Mouse (Mus musculus) naive thymus-derived CD4-positive, alpha-beta T cell, adult 2 months (primary cell): Measurements from ENCODE around the gene Ddx3x.
A peak's percentile ranks its signal among the peaks of the same experiment; 100 is the strongest.
"Not testable (repeated sequence)": the region's sequence is repeated elsewhere in the genome, so short reads cannot be mapped to it uniquely, and the experiment has no call there.

Experiments used
- DNase-seq: peaks from one replicate; pipeline ENCODE4 v3.0.0-alpha.2; 2011; ENCODE audit warnings: low read depth

The Ddx3x gene

DNA sequence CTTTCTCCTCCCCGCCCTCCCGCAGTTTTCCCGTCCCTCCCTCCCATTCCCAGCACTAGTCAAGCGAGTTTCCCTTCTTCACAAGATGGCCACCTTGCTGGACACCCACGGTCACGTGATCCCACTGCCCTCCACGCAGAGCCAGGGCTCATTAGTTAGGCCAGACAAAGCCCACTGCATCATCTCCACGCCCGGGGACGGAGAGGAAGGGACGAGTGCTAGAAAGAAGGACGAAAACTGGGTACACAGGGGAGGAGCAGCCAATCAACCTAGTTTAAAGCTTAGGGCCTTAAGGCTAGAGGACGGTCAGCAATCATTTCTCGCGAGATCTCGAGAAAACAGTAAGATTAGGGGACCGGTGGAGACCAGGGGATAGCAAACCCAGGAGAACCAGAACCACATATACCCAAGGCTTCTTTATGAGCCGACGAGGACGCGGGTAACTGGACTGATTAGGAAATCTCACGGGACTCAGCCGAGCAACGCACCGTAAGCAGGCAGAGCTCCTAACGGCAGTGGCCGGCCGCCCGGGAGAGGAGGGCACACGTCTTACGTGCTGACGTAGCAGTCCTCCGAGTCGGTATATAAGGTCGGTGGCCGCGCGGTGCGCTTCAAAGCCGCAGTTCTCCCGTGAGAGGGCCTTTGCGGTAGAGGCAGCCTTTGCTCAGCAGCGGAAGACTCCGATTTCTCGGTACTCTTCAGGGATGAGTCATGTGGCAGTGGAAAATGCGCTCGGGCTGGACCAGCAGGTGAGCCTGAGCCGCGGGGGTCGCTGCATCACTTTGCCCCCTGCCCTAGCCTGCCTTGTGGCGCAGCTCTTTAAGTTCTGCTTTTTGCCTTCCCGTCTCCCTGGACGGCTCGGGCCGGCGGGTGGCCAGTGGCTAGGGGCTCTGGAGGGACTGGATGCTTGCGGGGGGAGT, at the start of gene Ddx3x:
Ddx3x (plus strand) TSS at position 562 of the 920 bp plus-strand sequence.
- DNase-seq, result peak; percentile 90

- DNase-seq, result no peak
Measured at GRCm38 (mm10) chrX:13231243-13231642, 49.5 kb upstream of the Ddx3x start.

GRCm38 (mm10) chrX:13232834-13233233, 47.9 kb upstream of the Ddx3x start:
- not testable (repeated sequence) for DNase-seq

DNA sequence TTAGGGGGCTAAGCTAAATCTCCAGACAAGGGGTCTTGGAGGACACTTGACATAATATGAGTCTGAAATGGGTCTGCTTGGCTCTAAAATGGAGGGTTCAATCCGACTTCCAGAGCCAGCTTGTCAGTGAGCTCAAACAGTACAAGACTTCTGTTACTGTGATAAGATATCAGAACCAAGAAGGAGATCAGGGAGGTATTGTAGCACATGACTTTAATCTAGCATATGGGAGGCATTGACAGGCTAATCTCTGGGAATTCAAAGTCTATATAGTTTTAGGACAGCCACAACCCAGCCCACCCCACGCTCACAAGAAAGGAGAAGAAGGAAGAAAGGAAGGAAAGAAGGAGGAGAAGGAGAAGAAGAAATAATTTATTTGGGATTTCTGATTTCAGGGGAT, 47.1 kb upstream of the Ddx3x start:
- DNase-seq, result no peak

DNA sequence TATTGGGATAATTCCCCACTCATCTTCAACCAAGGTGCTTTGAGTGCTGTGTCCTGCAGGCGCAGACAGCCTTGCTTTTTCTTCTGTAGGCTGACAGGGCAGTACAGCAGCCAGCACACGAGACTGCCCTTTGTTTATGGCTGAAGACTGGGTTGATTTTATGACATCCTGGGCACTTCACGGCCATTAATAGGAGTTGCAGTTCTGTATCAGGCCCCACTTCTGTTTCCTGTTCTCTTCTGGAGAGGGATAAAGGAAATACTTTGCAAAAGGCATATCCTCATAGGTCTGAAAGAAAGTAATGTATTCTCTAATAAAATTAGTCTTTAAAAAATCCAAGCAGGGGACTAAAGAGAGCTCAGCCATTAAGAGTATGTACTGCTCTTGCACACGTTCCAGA, 46.1 kb upstream of the Ddx3x start:
- DNase-seq, result no peak

DNA sequence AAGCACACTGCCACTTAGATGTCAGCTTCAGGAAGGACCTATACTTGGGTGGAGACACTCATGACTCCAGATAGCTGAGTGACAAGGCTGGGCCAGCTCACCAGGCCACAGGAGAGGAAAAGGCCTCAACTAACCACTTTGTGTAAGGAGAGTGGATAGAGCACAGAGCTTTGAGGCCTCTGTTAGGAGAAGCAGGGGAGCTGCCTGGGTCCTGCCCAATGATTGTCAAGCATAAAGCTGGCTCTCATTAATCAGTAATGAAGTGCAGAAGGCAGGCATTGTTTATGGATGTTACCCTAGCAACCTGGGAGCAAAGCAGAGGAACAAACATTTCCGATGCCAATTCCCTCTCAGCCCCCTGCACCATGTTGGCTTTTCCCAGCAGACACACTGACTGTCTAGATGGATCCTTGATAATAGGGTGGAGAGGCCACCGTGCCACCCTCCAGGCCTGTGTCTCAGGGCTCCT, 44.6 kb upstream of the Ddx3x start:
- DNase-seq, result no peak

- DNase-seq, result no peak
Measured at GRCm38 (mm10) chrX:13239455-13239854, 41.3 kb upstream of the Ddx3x start.

- no peak for DNase-seq
Measured at GRCm38 (mm10) chrX:13240646-13241425, 39.9 kb upstream of the Ddx3x start.

DNA sequence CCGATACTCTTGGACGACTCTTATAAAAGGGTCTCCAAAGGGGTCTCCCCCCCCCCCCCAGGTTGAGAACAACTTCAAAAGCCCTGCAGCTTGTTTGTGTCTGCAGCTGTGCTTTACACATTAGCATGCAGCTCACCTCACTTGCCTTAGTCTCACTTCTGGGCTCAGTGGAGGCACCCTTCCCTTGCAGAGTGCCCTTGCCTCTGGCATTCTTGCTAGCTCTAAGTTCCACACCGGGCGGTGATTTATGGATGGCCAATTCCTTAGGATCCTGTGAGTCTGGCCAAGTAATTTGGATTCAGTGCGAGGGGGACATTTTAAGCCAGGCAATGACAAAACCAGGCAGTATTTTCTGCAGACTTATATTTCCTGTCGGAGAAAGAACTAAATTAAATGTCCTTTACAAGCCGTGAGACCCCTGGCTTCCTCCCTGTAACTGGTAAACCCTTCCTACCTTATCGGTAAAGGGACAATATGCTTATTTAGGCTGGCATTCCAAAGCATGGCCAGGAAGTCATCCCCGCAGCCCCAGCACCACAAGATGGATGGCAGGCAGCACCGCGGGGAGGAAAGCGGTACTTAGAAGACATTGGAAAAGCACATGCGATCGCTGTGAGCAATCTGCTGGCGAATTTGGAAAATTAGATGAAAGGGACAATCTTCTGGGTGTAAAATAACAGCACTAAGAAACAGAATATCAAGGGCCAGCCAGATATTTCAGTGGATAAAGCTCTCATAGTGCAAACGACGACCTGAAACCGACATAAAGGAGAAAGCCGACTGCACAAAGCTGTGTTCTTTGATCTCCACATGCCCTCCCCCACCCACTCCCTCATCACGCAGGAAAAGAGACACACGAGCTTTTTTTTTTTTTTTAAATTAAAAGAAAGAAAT, 39.1 kb upstream of the Ddx3x start:
- peak; percentile 57 for DNase-seq

- peak; percentile 62 for DNase-seq
Measured at GRCm38 (mm10) chrX:13242320-13243096, 38.3 kb upstream of the Ddx3x start.

GRCm38 (mm10) chrX:13243133-13244123, 37.3 kb upstream of the Ddx3x start:
- DNase-seq, result peak; percentile 37

DNA sequence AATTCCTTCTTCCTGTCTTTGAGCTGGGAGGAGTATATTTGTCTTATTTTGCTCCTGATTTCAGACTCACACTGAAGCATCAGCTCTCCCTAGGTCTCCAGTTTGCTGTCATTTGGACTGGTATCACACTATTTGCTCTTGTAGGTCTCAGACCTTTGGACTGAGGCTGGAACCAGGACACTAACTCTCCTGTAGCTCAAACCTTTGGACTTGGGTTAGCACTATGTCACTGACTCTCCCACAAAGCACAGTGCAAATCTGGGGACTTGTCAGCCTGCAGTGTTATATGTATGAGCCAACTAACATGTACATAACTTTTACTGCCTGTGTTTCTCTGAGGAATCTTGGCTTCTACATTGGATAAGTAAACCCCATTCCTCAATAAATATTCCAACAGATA, 36.2 kb upstream of the Ddx3x start:
- no peak for DNase-seq

GRCm38 (mm10) chrX:13245027-13245426, 35.7 kb upstream of the Ddx3x start:
- no peak for DNase-seq

DNA sequence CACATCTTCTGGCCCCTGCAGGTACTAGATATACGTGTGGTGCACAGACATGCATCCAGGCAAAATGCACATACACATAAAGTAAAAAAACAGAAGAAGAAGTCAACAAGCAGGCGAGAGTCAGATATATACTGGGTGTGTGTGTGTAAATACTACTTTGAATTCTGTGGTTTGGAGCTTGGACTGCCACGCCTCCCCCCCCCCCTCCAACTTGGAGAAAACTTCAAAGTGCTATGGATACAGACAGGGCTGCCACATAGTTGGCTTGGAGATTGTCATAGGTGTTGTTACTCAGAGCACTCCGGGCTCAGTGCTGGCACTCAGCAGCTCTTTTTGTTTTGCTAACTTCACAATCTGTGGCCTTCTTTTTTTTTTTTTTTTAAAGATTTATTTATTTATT, 29.1 kb upstream of the Ddx3x start:
- no peak for DNase-seq

DNA sequence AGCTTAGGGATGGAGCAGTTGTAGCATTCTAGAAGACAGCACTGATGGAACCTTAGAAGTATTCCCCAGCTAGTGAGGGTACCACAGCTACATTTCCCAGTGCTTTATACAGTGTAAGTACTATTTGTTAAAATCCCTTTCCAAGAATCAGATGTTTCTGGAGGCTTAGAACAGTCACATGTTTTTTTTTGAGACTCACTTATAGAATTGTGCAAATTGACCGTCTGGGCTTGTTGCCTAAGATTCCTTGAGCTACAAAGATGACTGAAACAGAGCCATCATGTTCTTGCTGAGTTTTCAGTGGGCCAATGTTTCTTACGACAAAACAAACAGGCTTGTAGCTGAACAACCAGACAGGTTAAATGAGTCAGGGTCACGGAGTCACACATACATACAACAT, 26.5 kb upstream of the Ddx3x start:
- DNase-seq, result no peak

DNA sequence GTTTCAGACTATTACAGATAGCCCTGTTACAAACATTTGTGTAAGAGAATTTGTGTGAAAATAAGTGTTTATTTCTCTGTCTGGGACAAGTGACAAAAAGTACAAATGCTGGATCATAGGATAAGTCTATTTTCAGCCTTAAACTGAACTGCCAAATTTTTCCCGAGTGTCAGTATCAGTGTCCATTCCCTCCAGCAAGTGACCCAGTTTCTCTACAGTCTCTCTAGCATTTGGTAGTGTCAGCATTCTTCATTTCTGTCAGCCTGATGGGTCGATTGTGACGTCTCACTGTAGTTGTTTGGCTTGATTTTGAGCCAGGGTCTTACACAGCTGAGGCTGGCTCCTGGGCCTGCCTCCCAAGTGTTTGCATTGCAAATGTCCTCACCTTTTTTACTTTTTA, 17.4 kb upstream of the Ddx3x start:
- DNase-seq, result no peak

- DNase-seq, result no peak
Measured at GRCm38 (mm10) chrX:13275519-13276137, 5.1 kb upstream of the Ddx3x start.

GRCm38 (mm10) chrX:13278996-13279395, 1.8 kb upstream of the Ddx3x start:
- no peak for DNase-seq

GRCm38 (mm10) chrX:13280037-13280408, 747 bp upstream of the Ddx3x start:
- no peak for DNase-seq
